Mouse (Mus musculus): ENCODE measurements around the gene Tor1aip2. TPM values are rescaled to one million over a fixed set of nuclear protein-coding genes. Genes with fewer than 3 reads are reported as not detected.
A peak's percentile ranks its signal among the peaks of the same experiment; 100 is the strongest.

Gene Tor1aip2
- polyA plus RNA-seq, 1 experiment from 2014 or later = 80.6 TPM

DNA sequence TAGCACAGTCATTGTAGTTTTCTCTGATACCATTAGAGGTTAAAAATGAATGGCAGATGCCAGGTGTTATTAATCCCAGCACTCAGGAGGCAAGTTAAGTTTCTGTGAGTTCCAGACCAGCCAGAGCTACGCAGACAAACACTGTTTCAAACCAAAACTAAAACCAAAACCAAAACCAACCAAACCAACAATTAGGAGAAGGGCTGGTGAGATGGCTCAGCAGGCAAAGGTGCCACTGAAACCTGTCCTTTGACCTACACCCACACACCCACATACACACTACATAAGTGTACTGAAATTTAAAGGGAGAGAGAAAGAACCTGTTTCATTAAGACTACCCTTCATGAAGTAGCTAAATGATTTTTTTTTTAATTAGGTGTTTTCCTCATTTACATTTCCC, 26.2 kb upstream of the Tor1aip2 start:
- WGBS = 100% methylated on average over 1 of the region's 1 CpGs
- ATAC-seq (replicated peaks; ENCODE audit: extremely low read depth, insufficient read depth, low FRiP score) = no peak

DNA sequence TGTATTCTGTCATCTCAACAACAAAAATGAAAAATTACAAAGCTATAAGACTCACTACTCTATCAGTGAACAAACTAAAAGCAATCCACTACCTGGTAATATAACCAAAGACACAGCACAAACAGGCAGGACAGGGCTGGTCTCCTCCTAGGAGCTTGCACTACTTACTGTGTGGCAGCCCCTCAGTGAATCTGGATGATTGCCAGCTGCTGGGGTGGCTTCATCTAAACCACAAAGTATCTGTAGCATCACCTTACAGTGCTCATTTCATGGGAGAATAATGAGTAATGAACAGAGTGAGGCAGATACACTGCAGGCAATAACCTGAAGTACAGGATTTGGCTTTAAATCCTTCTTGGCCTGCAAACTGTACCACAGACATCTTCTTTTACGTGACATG, 15.4 kb upstream of the Tor1aip2 start:
- Histone ChIP-seq H3K9ac (ENCODE audit: low read length) (no peak overlapping the region), H3K27ac (ENCODE audit: low read length) (no peak overlapping the region), H3K4me3 (ENCODE audit: low read length) (no peak overlapping the region), H3K36me3 (ENCODE audit: control insufficient read depth, insufficient read depth) (peaks cover 40% of the 10 kb centered on the region), H3K4me2 (ENCODE audit: low read depth, low read length) (no peak overlapping the region), H3K9me3 (replicated peaks; ENCODE audit: control insufficient read depth, low read length) (no peaks in the 10 kb centered on the region), H3K4me1 (ENCODE audit: control insufficient read depth, insufficient read depth, low read length) (no peaks in the 10 kb centered on the region), H3K27me3 (ENCODE audit: control insufficient read depth, insufficient read depth, low read length) (no peaks in the 10 kb centered on the region)
- 96% methylated on average over 1 of the region's 1 CpGs for WGBS
- no peak for ATAC-seq (replicated peaks; ENCODE audit: extremely low read depth, insufficient read depth, low FRiP score)

More for the DNA sequence above, 26.2 kb upstream of the Tor1aip2 start:
- H3K27ac ChIP-seq (ENCODE audit: low read length) = no peak overlapping the region
- no peaks in the 10 kb centered on the region for H3K4me1 ChIP-seq (ENCODE audit: control insufficient read depth, insufficient read depth, low read length)
- H3K27me3 ChIP-seq (ENCODE audit: control insufficient read depth, insufficient read depth, low read length) = no peaks in the 10 kb centered on the region
- H3K9ac ChIP-seq (ENCODE audit: low read length) = no peak overlapping the region
- H3K4me3 ChIP-seq (ENCODE audit: low read length) = no peak overlapping the region
- H3K9me3 ChIP-seq (replicated peaks; ENCODE audit: control insufficient read depth, low read length) = no peaks in the 10 kb centered on the region
- H3K4me2 ChIP-seq (ENCODE audit: low read depth, low read length) = no peak overlapping the region
- H3K36me3 ChIP-seq (ENCODE audit: control insufficient read depth, insufficient read depth) = peaks cover 34% of the 10 kb centered on the region

DNA sequence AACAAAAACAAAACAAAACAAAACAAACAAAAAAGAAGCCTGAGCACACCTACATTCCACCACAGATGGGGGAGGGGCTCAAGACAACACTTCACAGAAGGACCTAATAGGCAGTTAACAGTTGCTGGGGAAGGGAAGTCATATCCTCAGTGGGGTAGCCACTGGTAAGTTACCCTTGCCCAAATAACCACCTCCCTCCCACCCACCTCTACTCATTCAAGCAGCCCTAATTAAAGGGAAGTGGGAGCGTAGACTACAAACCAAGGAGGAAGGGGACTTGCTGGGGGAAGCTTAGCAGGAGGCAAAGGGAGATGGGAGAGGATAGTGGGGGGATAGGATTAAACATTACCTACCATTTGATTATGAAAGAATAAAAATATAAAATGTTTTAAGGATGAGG, 14.8 kb upstream of the Tor1aip2 start:
- Histone ChIP-seq H3K9ac (ENCODE audit: low read length) (no peak overlapping the region), H3K4me1 (ENCODE audit: control insufficient read depth, insufficient read depth, low read length) (no peaks in the 10 kb centered on the region), H3K27me3 (ENCODE audit: control insufficient read depth, insufficient read depth, low read length) (no peaks in the 10 kb centered on the region), H3K9me3 (replicated peaks; ENCODE audit: control insufficient read depth, low read length) (no peaks in the 10 kb centered on the region), H3K27ac (ENCODE audit: low read length) (no peak overlapping the region), H3K36me3 (ENCODE audit: control insufficient read depth, insufficient read depth) (peaks cover 40% of the 10 kb centered on the region), H3K4me2 (ENCODE audit: low read depth, low read length) (no peak overlapping the region), H3K4me3 (ENCODE audit: low read length) (no peak overlapping the region)
- no peak for ATAC-seq (replicated peaks; ENCODE audit: extremely low read depth, insufficient read depth, low FRiP score)
- 95% methylated on average over 1 of the region's 1 CpGs for WGBS

DNA sequence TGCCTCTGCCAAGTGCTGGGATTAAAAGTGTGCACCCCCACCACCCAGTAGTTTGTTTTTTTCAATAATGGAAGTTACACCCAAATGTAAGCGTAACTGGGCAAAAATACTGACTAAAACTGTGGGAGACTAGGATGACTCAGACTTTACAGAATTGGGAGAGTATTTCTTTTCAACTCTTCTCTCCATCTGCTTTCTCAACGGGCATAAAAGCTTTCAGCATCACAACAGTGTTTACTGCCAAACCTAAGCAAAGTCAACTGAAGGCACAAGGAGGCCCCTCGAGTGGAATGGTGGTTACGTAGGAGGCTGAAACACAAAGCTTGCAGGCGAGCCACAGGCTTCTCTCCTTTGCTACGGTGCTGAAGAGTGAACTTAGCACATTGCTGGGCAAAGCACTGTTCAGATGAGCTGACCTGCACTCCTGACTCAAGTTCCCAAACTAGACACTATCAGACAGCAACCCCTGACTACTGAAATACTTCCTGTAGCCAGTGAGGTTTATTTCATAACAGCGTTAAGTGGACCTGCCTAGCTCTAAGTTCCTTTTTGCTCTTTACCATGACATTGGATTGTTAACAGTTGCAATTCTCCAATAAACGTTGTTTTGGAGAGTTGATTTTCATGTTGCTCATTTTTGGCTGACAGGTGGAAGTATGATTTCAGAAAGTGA, 10.2 kb upstream of the Tor1aip2 start:
- no peak for ATAC-seq (replicated peaks; ENCODE audit: extremely low read depth, insufficient read depth, low FRiP score)
- Histone ChIP-seq H3K36me3 (ENCODE audit: control insufficient read depth, insufficient read depth) (peaks cover 29% of the 10 kb centered on the region), H3K27ac (ENCODE audit: low read length) (no peak overlapping the region), H3K4me2 (ENCODE audit: low read depth, low read length) (no peak overlapping the region), H3K9ac (ENCODE audit: low read length) (no peak overlapping the region), H3K27me3 (ENCODE audit: control insufficient read depth, insufficient read depth, low read length) (no peaks in the 10 kb centered on the region), H3K4me1 (ENCODE audit: control insufficient read depth, insufficient read depth, low read length) (no peaks in the 10 kb centered on the region), H3K4me3 (ENCODE audit: low read length) (no peak overlapping the region), H3K9me3 (replicated peaks; ENCODE audit: control insufficient read depth, low read length) (no peaks in the 10 kb centered on the region)
- 83% methylated on average over 8 of the region's 8 CpGs for WGBS

DNA sequence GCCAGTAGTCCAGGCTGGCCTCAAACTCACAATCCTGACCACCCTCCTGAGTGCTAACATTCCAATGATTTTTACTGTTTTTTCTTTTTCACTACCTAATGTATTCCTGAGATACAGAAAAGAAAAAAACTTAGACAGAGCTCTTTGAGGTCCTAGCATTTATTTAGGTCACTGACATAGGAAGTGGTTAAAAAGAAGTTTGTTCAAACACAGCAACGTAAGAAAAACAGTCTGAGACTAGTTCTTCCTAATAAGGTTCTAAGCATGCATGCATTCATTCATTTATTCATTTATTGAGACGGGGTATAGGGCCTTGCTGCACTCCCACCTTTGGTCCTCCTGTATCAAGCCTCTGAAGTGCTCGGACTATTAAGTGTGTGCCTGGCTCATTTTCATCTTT, 7.4 kb upstream of the Tor1aip2 start:
- no peak for ATAC-seq (replicated peaks; ENCODE audit: extremely low read depth, insufficient read depth, low FRiP score)
- Histone ChIP-seq H3K27me3 (ENCODE audit: control insufficient read depth, insufficient read depth, low read length) (no peaks in the 10 kb centered on the region), H3K4me3 (ENCODE audit: low read length) (no peak overlapping the region), H3K36me3 (ENCODE audit: control insufficient read depth, insufficient read depth) (peaks cover 33% of the 10 kb centered on the region), H3K27ac (ENCODE audit: low read length) (no peak overlapping the region), H3K9me3 (replicated peaks; ENCODE audit: control insufficient read depth, low read length) (no peaks in the 10 kb centered on the region), H3K9ac (ENCODE audit: low read length) (no peak overlapping the region), H3K4me1 (ENCODE audit: control insufficient read depth, insufficient read depth, low read length) (no peaks in the 10 kb centered on the region), H3K4me2 (ENCODE audit: low read depth, low read length) (no peak overlapping the region)
- 81% methylated on average over 3 of the region's 3 CpGs for WGBS

DNA sequence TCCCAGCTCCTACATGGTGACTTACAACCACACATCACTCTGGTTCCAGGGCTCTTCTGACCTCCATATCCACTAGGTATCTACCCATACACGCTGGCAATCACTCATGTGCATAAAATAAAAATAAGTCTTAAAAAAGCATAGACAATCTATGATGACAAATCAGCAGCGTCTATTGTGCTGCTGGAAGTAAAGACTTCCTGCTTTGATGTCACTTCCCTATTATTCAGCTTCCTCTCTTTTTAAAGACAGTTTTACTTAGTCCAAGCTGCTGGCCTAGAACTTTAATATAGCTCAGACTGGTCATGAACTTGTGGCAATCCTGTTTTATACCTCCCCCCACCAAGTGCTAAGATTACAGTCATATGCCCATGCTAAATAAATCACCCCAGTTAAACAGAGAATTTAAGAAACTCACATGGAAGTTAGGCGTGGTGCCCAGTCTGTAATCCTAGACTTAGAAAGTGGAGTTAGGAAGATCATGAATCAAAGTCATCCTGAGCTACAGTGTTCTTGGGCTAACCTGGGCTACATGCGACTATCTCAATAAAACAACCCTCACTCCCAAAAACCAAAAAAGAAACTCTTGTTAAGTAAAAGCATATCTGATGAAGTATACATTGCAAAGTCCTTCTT, 6.7 kb upstream of the Tor1aip2 start:
- Histone ChIP-seq H3K9me3 (replicated peaks; ENCODE audit: control insufficient read depth, low read length) (no peaks in the 10 kb centered on the region), H3K27me3 (ENCODE audit: control insufficient read depth, insufficient read depth, low read length) (no peaks in the 10 kb centered on the region), H3K9ac (ENCODE audit: low read length) (no peak overlapping the region), H3K27ac (ENCODE audit: low read length) (no peak overlapping the region), H3K4me3 (ENCODE audit: low read length) (no peak overlapping the region), H3K4me1 (ENCODE audit: control insufficient read depth, insufficient read depth, low read length) (no peaks in the 10 kb centered on the region), H3K36me3 (ENCODE audit: control insufficient read depth, insufficient read depth) (peaks cover 39% of the 10 kb centered on the region), H3K4me2 (ENCODE audit: low read depth, low read length) (no peak overlapping the region)
- WGBS = 81% methylated on average over 4 of the region's 4 CpGs
- no peak for ATAC-seq (replicated peaks; ENCODE audit: extremely low read depth, insufficient read depth, low FRiP score)

DNA sequence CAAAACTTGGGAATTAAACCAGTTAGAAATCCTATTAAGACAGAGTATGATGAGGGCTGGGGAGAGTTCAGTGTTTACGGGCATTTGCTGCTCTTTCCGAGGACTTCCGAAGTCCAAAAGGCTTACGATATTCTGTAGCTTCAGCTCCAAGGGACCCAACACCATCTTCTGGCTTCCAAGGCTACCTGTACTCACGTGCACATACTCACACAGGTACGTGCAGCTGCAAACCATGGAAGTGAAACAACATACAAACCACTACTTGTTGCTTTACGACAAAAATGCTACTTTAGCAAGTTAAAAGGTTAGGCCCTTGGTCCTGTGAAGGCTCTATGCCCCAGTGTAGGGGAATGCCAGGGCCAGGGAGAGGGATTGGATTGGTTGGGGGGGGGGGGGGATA, 1.3 kb upstream of the Tor1aip2 start:
- H3K9ac ChIP-seq (ENCODE audit: low read length) = no peak overlapping the region
- 91% methylated on average over 7 of the region's 7 CpGs for WGBS
- no peak overlapping the region for H3K4me3 ChIP-seq (ENCODE audit: low read length)
- H3K4me1 ChIP-seq (ENCODE audit: control insufficient read depth, insufficient read depth, low read length) = peaks cover 12% of the 10 kb centered on the region
- no peak for ATAC-seq (replicated peaks; ENCODE audit: extremely low read depth, insufficient read depth, low FRiP score)
- no peaks in the 10 kb centered on the region for H3K9me3 ChIP-seq (replicated peaks; ENCODE audit: control insufficient read depth, low read length)
- H3K27me3 ChIP-seq (ENCODE audit: control insufficient read depth, insufficient read depth, low read length) = no peaks in the 10 kb centered on the region
- H3K27ac ChIP-seq (ENCODE audit: low read length) = no peak overlapping the region
- peaks cover 33% of the 10 kb centered on the region for H3K36me3 ChIP-seq (ENCODE audit: control insufficient read depth, insufficient read depth)
- H3K4me2 ChIP-seq (ENCODE audit: low read depth, low read length) = no peak overlapping the region

DNA sequence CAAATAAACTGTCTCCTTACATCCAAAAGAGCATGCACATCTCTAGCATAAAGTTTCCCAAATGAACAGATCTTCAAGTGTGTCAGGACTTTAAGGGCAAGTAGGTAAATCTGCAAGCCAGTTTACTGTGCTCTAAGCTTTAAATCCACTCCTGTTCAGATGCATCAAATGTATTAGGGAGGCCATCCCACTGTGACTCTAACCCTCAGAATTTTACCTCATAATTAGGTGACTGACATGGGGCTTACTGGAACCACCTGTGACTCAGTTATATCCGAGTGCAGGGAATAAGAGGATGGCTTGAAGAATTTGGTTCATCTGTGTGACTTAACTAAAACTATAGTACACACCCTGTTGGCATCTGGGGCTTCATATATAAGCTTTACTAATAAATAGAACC, 542 bp upstream of the Tor1aip2 start:
- peak overlapping the region; percentile 89 for H3K4me2 ChIP-seq (ENCODE audit: low read depth, low read length)
- H3K9ac ChIP-seq (ENCODE audit: low read length) = peak overlapping the region; percentile 96
- H3K27me3 ChIP-seq (ENCODE audit: control insufficient read depth, insufficient read depth, low read length) = no peaks in the 10 kb centered on the region
- peaks cover 29% of the 10 kb centered on the region for H3K36me3 ChIP-seq (ENCODE audit: control insufficient read depth, insufficient read depth)
- H3K4me3 ChIP-seq (ENCODE audit: low read length) = peak overlapping the region; percentile 76
- WGBS = 24% methylated on average over 1 of the region's 1 CpGs
- H3K27ac ChIP-seq (ENCODE audit: low read length) = peak overlapping the region; percentile 100
- ATAC-seq (replicated peaks; ENCODE audit: extremely low read depth, insufficient read depth, low FRiP score) = no peak
- no peaks in the 10 kb centered on the region for H3K9me3 ChIP-seq (replicated peaks; ENCODE audit: control insufficient read depth, low read length)
- H3K4me1 ChIP-seq (ENCODE audit: control insufficient read depth, insufficient read depth, low read length) = peaks cover 12% of the 10 kb centered on the region

DNA sequence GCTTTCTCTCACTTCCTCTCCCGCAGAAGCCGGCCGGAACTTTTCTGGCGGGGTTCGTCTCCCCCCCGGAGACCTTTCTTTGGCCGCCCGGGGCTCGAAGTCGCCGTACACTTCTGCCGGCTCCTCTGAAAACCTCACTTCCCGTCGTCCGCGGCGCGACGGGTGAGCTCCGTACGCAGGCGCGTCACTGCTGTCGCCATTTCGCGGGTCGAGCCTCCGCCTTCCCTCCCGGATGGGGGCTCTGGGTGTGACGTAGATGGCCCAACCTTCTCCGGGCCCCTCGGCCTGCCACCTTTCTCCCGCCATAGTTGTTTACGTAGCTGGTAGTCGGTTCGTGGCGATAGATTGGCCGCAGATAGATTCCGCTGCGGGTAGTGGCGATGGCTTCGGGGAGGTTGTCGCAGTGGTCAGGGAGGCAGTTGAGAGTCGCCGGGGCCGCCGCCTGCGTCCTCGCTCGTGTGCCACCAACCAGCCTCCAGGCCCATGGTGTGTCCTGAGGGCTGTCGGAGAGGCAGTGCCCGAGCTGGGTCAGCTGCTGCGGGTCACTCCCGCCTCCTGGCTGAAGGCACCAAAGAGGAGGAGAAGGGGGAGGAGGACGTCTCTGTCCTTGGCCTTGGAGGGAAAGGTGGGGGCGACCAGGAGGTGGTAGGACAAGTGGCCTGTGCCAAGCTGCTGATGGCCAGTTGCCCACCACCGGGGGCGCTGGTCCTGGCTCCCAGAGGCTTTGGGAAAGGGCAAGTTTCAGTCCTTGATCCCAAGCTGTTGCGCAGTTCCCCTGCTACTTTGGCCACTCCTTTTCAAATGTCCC, 931 bp downstream of the Tor1aip2 start, which contains the start of gene Tor1aip1:
Gene Tor1aip1 (minus strand): TSS at position 551 of the 808 bp plus-strand sequence.
- Histone ChIP-seq H3K4me1 (ENCODE audit: control insufficient read depth, insufficient read depth, low read length) (peaks cover 12% of the 10 kb centered on the region), H3K9ac (ENCODE audit: low read length) (peak within 1 kb of the TSS; percentile 96), H3K27me3 (ENCODE audit: control insufficient read depth, insufficient read depth, low read length) (no peaks in the 10 kb centered on the region), H3K4me2 (ENCODE audit: low read depth, low read length) (peak within 1 kb of the TSS; percentile 89), H3K36me3 (ENCODE audit: control insufficient read depth, insufficient read depth) (peaks cover 22% of the 10 kb centered on the region), H3K27ac (ENCODE audit: low read length) (peak within 1 kb of the TSS; percentile 100), H3K4me3 (ENCODE audit: low read length) (peak within 1 kb of the TSS; percentile 76), H3K9me3 (replicated peaks; ENCODE audit: control insufficient read depth, low read length) (no peaks in the 10 kb centered on the region)
- WGBS = under 1% methylated on average over 59 of the region's 59 CpGs
- ATAC-seq (replicated peaks; ENCODE audit: extremely low read depth, insufficient read depth, low FRiP score) = peak; percentile 93
